Mouse (Mus musculus) NIH3T3 (cell line): Measurements from ENCODE around the gene Pgap2.
"Not testable (repeated sequence)": the region's sequence is repeated elsewhere in the genome, so short reads cannot be mapped to it uniquely, and the experiment has no call there.

ENCODE experiments used
- DNase-seq: peaks from one replicate; pipeline ENCODE4 v3.0.0-alpha.2; 2012; ENCODE audit warnings: low read depth

The Pgap2 gene

DNA sequence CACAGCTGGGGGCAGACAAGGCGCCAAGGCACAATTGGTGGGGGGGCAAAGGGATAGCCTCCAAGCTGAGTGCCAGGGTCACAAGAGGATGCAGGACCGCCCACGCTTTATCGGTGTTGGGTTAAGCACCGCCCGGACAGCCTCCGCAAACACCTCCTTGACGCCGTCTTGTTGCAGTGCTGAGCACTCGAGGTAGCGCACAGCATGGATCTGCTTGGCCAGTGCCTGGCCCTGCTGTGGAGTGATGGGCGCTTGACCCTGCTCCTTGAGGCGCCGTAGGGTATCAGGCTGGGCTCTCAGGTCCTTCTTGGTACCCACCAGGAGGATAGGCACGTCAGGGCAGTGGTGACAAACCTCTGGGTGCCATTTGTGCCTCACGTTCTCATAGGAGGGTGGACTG is 29.6 kb downstream of the Pgap2 start:
- DNase-seq = no peak

DNA sequence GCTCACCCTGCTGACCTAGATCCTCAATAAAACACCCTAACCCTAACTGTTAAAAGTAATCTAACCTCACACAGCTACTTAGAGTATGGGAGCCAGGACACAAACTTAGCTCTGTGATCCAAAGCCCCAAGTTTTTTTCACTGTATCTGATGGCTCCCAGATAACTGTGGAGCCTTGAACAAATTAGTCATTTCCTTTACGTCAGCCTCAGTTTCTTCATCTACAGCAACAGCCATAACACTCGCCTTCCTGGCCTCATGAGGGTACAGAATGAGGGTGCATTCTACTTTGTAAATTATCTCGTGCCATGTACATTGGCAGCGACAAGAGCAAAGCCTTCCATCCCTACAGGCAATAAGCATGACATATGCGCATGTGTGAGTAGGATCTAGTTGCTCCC is 32.4 kb downstream of the Pgap2 start:
- no peak for DNase-seq

DNA sequence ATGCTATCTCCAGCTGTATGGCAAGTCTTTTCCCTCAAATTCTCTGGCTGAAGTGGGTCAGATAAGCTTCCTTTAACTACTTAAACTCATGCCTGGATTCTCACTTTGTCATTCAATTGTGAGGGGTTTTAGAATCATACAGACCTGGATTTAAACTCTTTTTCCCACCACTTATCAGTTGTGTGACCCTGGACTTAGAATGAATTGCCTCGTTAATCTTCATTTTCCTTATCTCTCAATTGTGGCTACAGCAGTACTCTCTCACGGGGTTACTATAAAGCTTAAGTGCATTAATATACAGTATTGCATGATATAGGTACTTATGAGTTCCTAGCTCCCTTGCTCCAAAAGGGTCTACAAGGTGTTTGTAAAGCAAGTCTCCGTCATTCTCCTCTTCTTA is 32.9 kb downstream of the Pgap2 start:
- DNase-seq = no peak

DNA sequence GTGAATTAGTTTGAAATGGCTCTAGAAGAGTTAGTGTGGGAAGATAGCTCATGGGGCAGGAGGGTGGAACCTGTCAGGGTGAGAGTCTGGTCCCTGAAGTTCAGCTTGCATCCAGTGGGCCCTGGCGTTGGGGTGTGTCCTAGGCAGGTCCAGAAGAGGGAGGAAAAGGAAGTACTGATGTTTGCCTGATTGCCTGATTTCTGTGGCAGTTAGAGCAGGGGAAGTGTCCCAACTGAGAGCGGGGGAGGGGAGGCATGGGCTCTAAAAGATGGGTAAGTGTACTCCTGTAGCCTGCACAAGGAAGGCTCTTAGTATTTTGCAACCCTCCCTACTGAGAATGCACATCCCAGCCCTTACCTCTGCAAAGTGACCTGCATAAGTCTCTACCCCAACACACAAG is 33.9 kb downstream of the Pgap2 start:
- DNase-seq = no peak

DNA sequence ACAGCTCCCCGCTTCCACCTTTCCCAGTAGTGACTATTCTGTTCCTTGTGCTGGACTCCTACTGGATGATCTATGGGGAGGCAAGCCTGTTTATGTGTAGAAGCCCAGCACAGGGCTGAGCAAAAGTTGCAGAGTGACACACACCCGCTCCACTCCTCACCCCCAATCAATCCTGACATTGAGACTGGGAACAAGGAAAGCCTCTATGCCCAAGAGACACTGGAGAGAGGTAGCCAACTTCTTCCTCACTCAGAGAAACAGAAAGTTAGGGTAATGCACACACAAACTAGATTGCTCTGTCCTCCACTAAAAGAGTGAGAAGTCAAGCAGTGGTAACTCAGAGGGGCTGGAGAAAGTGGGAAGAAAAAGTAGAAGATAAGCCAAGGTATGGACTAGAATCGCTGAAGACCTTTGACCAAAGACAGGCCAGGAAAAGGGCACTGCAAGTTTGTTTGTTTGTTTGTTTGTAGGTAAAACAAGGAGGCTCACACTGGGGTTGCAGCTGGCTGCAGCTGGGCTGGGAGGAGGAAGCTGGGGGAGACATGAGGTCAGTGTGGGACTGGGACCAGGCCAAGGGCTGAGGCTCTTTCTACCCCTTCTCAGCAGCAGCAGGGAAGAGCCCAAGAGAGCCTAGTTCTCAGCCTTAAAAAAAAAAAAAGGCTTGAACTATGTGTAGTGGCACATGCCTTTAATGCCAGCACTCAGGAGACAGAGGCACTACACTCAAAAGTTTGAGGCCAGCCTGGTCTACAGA is 35.0 kb downstream of the Pgap2 start:
- DNase-seq = no peak

DNA sequence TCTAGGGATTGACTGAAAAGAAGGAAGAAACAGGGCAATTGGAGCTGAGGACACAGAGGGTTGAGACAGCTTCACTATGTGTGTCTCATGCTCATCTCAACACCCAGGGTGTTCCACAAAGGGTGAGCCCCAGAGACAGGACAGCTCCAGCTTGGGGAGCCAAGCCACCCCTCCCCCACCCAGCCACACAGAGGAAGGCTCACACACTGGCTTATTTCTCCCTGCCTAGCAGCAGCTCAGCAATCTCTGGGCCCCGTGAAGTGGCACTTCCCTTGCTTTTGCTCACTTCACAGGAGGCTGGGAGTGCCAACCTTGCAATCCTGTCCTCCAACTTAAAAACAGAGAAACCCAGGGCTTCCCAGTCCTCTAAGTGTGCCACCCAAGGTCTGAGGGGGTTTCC is 35.8 kb downstream of the Pgap2 start:
- DNase-seq = peak; percentile 19

DNA sequence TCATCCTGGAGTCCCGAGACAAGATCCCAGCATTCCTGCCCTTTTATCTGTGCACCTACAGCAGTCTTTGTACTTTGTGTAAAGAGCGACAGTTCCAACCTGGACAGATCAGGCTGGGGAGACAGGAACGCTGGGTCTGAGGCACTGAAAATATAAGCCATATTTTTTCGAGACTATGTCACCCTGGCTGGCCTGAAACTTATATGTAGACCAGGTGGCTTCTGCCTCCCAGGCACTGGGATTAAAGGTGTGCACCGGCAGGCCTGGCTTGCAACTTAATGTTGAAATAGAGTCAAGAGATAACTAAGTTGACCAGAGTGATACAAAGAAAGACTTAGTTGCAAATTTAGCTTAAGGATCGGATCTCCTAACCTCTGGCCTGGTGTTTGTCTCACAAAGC is 36.3 kb downstream of the Pgap2 start:
- no peak for DNase-seq

DNA sequence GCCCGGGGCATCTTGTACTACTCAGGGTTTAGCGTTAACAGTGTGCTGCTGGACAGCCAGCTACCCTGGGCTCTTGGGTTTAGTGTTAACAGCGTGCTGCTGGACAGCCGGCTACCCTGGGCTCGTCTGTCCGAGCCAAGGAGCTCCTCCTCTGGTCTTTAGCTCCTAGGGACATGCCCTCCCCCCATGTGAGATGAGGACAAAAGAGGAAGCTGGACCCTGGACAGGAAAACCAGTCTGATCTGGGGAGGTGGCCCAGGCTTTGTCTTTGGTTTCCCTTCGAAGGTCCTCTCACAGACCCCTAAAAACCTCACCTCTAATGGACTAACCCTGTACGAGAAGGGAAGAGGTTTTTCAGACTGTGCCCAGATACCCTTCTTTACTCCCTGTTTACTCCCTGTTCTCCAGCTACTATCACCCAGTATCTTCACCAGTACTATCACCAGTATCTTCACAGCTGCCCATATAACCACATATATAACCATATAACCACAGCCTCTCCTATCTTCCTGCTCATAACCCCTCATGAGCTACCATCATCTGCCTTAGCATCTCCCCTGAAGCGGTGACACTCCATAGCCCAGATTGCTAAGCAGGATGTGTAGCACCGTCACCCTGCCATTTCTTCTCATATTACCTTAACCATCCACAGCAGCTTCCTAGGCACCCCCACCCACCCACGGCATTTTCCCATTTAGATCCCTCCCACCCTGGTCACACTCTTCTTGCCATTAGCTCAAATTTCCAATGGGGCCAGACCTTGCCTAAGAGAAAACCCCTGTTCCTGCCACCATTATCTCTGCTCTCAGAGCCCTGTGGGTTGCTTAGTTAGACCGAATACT is 37.2 kb downstream of the Pgap2 start:
- DNase-seq = no peak

DNA sequence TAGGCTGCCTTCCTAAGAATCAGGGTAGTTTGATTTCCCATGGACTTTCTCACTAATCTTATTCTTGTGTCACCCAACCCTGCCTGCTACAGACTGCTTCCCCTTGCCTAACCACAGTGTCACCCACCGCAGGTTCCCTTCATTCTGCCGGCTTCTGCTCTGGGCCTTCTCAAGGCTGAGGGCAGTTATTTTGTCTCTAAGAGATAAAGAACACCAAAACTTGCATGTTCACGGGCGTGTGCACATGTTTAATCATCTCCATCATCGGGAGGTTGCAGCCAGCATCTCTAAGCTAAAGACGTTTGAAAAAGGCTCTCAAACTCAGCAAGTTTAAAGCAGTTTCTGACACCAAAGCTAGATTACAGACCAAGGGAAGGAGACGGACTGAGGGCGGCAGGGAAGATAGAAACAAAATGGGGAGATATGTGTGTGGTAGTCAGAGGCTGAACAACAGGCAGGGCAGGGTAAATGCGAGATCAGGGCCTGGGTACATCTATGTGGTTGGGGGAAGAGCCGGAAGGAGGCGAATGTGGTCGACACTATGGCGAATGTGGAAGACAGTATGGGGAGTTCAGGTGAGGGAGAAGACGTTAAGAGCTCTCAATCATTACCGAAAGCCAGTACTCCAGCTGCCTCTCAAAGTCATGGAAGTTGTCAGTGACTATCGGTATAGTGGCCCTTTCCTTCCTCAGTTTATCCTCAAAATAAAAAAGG is 38.8 kb downstream of the Pgap2 start:
- no peak for DNase-seq

DNA sequence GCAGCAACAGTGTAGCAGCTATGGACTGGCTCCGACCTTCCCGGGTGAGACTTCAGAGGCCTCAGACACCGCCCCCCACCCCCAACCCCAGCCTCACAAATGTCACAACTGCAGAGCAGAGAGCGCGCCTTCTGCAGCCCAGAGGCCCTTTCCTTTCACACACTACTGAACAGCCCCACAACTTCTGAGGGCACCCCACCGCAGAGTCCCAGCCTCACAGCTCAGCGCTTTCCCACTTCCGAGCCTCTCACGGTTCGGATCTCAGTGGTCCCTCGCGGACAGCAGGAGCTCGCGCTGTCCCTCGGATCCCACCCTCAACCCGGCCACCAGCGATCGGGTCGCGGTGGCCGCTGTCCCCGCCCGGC is 39.5 kb downstream of the Pgap2 start:
- DNase-seq = peak; percentile 34

DNA sequence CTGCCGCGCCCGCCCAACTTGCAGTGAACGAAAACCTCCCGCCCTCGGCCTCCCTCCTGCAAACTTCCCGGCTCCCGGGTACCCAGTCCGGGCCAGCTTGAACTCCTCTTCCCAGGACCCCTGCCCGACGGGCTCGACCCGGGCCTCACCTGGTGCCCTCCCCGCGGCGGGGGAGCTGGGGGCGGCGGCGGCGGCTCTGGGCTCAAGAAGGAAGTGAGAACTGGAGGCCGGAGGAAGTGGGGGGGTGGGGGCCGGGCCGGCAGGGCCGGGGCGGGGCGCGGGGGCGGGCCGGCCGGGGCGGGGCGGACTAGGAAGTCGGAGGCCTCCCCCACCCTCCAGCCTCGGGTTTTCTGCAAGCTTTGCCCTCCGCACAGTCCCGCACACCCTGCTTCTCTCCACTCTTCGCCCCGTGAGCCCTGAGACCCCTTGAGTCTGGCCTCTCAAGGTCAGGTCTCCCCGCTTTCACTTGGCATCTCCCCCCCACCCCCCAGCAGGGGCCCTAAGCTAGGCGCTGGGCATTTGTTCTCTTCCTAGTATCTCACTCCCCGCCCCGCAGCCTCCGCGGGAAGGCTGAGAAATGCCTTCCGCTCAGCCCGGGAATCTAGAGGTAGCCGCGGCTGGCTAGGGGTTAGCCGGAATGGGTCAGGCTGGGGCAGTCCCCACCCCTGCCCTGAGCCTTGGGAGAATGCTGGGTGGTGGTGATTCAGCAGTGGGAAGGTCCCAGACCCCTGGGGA is 40.1 kb downstream of the Pgap2 start:
- DNase-seq = peak; percentile 82

DNA sequence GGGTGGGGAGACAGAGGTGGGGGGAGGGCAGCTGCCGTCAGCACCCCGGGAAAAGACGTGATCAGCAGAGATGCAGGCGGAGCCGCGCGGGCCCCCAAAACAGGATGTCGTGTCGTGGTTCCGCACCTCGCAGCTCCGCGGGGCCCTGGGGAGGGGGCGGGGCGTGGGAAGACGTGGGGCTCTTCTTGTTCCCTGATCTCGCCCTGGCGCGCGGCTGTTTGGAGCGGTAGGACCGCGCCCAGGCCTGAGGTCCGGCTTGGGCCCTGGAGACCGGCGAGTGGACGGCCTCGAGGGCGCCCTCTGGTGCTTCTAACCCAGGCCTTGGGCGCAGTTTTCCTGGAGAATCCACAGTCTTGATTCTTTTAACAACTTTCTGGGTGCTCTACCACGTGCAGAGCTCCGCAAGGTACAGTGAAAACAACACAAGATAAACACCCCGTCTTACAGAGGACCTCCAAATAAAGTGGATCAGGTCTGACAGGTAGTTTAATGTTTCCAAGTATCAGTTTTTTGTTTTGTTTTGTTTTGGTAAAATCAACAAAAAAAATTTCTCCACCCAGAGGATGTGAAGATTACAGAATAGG is 40.7 kb downstream of the Pgap2 start:
- peak; percentile 93 for DNase-seq

DNA sequence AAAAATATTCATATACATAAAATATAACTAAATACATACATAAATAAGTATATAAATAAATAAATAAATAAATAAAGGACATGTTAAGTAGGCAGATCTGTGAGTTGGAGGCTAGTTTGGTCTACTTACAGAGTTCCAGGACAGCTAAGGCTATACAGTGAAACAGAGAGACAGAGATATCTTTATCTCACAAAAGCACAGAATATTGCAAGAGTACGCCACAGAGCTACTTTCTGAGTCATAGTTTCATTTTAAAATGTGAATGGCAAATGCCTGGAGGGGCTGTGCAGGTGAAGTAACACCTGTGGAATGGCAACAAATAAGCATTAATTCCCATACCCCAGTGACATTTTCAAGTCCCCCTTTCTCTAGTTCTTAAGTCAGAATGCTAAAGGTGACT is 43.6 kb downstream of the Pgap2 start:
- no peak for DNase-seq

DNA sequence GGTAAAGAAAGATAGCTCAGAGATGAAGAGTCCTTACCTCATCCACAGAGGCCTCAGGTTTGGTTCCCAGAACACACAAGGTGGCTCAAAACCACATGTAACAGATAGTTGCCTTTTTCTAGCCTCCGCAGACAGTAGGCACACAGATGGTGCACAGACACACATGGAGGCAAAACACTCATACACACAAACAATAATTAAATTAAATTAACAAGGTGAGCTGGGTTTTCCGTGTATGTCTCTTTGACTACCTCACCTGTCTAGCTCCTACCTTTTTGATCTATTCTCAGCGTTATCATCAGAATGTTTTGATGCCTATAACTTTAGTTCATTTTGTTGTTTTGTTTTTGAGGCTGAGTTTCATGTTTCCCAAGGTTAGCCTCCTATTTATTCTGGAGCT is 45.9 kb downstream of the Pgap2 start, which contains the start of gene Rhog:
Rhog (minus strand) TSS at position 101 of the 400 bp plus-strand sequence.
- DNase-seq = no peak

DNA sequence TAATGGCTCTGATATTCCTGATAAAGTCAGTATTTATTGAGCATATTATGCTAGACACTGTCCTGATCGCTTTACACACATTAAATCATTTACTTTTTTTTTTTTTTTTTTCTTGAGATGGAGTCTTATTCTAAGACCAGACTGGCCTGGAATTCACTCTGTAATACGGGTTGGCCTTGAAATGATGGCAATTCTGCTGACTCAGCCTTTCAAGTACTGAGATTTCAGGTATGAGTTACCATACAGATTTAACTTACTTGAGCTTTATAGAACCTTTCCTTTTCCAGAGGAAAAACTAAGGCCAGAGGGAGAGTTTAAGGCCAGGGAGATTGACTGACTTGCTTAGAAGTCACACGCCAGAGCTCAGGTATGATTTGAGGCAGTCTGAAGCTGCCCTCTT is 46.6 kb downstream of the Pgap2 start:
- no peak for DNase-seq

DNA sequence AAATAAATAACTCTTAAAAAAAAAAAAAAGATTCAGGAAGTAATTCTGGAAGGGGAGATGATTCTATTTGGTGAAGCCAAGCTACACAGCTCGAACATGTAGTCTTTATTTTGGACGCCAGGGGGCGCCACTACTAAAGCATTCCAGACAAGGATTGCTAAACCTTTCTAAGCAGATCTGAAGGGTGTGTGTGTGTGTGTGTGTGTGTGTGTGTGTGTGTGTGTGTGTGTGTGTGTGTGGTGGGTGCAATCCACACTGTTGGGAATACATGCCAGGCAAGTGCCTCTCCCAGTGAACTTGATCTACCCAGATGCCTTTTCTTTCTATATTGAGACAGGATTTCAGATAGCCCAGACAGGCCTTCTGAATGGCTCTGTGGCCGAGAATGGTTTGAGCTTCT is 48.2 kb downstream of the Pgap2 start:
- peak; percentile 89 for DNase-seq

DNA sequence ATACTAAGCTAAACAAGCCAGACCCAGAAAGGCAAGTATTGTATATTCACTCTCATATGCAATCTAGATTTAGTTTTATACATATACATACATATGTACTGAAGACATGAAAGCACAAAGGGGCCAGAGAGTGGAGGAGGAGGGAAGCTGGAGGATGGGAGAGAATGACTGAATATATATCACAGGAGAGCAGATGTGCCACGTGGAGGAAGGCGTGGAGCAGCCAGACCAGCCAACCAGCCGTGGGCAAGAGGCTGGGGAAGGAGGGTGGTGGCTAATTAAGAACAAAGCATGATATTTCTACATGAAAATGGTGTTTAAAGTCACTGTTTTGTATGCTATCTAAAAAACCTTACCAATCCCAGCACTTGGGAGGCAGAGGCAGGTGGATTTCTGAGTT is 48.7 kb downstream of the Pgap2 start:
- DNase-seq = no peak

DNA sequence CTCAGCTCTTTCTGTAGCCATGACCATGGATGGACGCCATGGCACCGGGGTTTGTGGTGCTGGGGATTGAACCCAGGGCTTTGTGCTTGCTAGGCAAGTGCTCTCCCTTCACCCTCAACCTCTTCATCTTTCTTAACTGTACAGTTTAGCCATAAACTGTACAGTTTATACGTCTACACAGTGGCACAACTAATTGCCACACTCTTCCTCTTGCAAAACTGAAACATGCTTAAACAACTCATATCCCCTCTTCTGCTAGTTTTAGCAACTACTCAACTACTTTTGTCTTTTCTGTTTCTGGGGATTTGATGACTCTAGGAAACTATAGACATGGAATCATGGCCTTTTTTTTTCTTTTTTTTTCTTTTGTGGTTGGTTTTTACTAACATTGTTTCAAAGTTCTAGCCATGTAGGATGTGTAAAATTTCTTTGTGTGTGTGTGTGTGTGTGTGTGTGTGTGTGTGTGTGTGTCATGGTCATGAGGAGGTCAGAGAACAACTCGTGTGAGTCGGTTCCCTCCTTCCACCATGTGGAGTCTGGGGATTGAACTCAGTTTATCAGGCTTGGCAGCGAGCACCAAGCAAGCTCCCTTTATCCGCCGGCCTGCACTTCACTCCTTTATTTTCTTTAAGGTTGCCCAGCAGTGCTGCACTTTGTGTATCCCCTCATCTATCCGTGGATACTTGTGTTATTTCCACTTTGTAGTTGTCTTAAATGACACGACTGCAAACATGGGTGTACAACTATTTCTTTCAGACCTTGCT is 49.9 kb downstream of the Pgap2 start:
- no peak for DNase-seq

DNA sequence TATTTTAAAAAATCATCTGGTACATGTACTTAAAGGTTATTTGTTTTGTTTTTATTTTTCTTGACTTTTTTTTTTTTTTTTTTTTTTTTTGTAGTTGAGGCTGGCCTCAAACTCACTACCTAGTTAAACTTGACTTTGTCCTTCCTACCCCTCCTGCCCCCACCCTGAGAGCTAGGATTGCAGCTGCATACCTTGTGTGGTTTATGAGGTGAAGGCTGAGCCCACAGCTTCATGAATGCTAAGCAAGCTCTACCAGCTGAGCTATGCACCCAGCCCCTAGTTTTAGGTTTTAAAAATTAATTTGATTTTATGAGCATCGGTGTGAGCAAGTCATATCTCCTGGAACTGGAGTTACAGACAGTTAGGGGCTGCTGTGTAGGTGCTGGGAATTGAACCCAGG is 50.5 kb downstream of the Pgap2 start:
- DNase-seq = no peak

DNA sequence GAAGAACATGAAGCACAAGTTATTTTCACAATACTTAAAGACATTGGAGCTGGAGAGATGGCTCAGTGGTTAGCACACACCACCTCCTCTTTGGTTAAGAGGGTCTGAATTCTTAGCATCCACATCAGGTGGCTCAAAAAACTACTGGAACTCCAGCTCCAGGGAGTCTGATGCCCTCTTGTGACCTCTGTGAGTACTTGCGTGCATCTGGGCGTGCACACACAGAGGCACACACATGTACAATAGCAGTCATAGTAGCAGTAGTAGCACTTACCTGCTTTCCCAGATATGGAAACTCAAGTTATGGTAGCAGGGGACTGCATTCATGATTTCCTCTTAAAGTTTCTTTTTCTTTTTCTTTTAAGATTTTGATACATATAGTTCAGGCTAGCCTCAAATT is 53.0 kb downstream of the Pgap2 start:
- DNase-seq = no peak

DNA sequence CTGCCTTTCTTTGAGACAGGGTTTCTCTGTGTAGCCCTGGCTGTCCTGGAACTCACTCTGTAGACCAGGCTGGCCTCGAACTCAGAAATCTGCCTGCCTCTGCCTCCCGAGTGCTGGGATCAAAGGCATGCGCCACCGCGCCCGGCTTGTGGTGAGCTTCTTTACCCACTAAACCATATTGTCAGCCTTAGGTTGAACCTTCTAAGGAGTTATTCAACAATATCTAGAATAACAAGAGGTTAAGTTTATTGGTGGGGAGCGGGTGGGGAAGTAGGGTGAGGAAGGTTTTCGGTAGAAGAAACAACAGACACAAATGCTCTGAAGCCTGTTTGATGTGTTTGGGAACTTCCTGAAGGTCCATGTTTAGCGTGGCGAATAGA is 56.0 kb downstream of the Pgap2 start:
- DNase-seq = not testable (repeated sequence)
